Mouse (Mus musculus) forebrain, embryonic 14.5 days (tissue): ENCODE data around the gene Ano6. TPM values are rescaled to one million over a fixed set of nuclear protein-coding genes. Genes with fewer than 3 reads are reported as not detected.
A peak's percentile ranks its signal among the peaks of the same experiment; 100 is the strongest.

Source experiments
- ATAC-seq: fragments of 200-750 bp; cut with Nextera tagmentation; 2 replicates; pipeline ENCODE4 v1.8.0; 2017; ENCODE audit warnings: mild to moderate bottlenecking, moderate library complexity
- DNase-seq: peaks from one replicate; pipeline ENCODE4 v3.0.0-alpha.2; 2015; ENCODE audit warnings: low spot score
- H3K27ac ChIP-seq: fragments of 300-500 bp; sonication (generic); 2 replicates; pipeline ENCODE4 v1.5.1; 2014; ENCODE audit warnings: low read depth, mild to moderate bottlenecking, control low read depth, low read length, moderate library complexity
- H3K27me3 ChIP-seq: fragments of 300-500 bp; sonication (generic); replicated peaks from 2 replicates; pipeline ENCODE4 v1.6.1; 2014; ENCODE audit warnings: low read length, control low read depth, mixed read lengths; ENCODE audit not compliant: control insufficient read depth, insufficient read depth
- H3K36me3 ChIP-seq: fragments of 300-500 bp; sonication (generic); 2 replicates; pipeline ENCODE4 v1.6.1; 2014; ENCODE audit warnings: low read length, control low read depth; ENCODE audit not compliant: control insufficient read depth, insufficient read depth
- H3K4me1 ChIP-seq: fragments of 300-500 bp; sonication (generic); 2 replicates; pipeline ENCODE4 v1.6.1; 2014; ENCODE audit warnings: antibody characterized with exemption, low read length, control low read depth; ENCODE audit not compliant: control insufficient read depth, insufficient read depth
- H3K4me2 ChIP-seq: fragments of 300-500 bp; sonication (generic); 2 replicates; pipeline ENCODE4 v1.6.1; 2014; ENCODE audit warnings: mild to moderate bottlenecking, control low read depth, low read length
- H3K4me3 ChIP-seq: fragments of 300-500 bp; sonication (generic); 2 replicates; pipeline ENCODE4 v1.5.1; 2014; ENCODE audit warnings: low read depth, low read length, control low read depth
- H3K9ac ChIP-seq: fragments of 300-500 bp; sonication (generic); 2 replicates; pipeline ENCODE4 v1.6.1; 2014; ENCODE audit warnings: mild to moderate bottlenecking, low read length, control low read depth, moderate library complexity
- H3K9me3 ChIP-seq: fragments of 300-500 bp; sonication (generic); replicated peaks from 2 replicates; pipeline ENCODE4 v1.6.1; 2016; ENCODE audit warnings: low read length, control low read depth, mixed read lengths; ENCODE audit not compliant: control insufficient read depth
- WGBS: fragments of 180-500 bp; shearing (Covaris S2); extraction: QIAGEN DNeasy Blood & Tissue Kit; methylation state at CpG from one replicate; pipeline ENCODE4 v1.1.7; 2014; 5-methylcytosine and 5-hydroxymethylcytosine counted together
- polyA plus RNA-seq: library from polyadenylated mRNA; unstranded; fragments of >200 nt; fragmentation: Nextera tagmentation; extraction: Ambion mirVana; gene quantifications from 2 replicates; pipeline ENCODE4 v1.2.1, GENCODE M21; 2014

The Ano6 gene
- 14.6 and 20.1 TPM in 2 replicates for polyA plus RNA-seq

DNA sequence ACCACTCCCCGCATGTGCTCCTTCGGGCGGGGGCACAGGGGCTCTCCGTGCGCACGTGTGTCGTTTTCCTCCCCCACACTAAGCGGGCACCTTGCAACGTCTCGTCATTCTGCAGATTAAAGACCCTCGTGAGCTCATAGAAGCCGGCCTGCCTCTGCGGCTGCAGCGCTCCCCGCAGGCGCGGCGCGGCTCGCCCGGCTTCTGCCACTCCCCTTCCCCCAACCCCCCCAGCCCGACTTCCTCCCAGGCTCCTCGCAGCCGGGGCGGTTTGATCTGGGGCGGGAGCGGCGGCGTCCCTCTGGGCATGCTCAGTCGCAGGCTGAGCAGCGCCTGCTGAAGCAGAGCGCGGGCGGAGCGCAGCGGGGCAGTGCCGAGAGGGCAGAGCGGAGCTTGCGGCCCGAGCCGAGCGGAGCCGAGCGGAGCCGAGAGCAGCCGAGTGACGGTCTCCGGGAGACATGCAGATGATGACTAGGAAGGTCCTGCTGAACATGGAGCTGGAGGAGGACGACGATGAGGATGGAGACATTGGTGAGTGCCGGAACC is at the start of gene Ano6:
Gene Ano6 (plus strand): TSS at position 315 of the 543 bp plus-strand sequence.
- H3K36me3 ChIP-seq = no peaks in the 10 kb centered on the region
- peak within 1 kb of the TSS; percentile 72 for H3K27ac ChIP-seq
- H3K9ac ChIP-seq = peak within 1 kb of the TSS; percentile 92
- ATAC-seq (peak; percentile 97), DNase-seq (peak; percentile 97)
- peak within 1 kb of the TSS; percentile 74 for H3K4me2 ChIP-seq
- H3K4me3 ChIP-seq = peak within 1 kb of the TSS; percentile 80
- H3K9me3 ChIP-seq = no peaks in the 10 kb centered on the region
- WGBS = under 1% methylated on average over 51 of the region's 51 CpGs
- H3K4me1 ChIP-seq = peaks cover 14% of the 10 kb centered on the region; the same call in 1 of the 2 replicates
- no peaks in the 10 kb centered on the region for H3K27me3 ChIP-seq

GRCm38 (mm10) chr15:95742955-95743354 is 47.7 kb upstream of the Ano6 start:
- no peak overlapping the region for H3K4me2 ChIP-seq
- H3K27me3 ChIP-seq = no peaks in the 10 kb centered on the region
- H3K36me3 ChIP-seq = no peaks in the 10 kb centered on the region
- H3K9me3 ChIP-seq = no peaks in the 10 kb centered on the region
- no peak for DNase-seq
- no peak overlapping the region for H3K27ac ChIP-seq
- no peak overlapping the region for H3K4me3 ChIP-seq
- ATAC-seq = no peak
- WGBS = 90% methylated on average over 6 of the region's 6 CpGs
- H3K9ac ChIP-seq = no peak overlapping the region
- H3K4me1 ChIP-seq = 0 out of 2 replicates have a peak, but pooled peaks cover 4% of the 10 kb centered on the region

GRCm38 (mm10) chr15:95743856-95744255 is 46.8 kb upstream of the Ano6 start:
- Histone ChIP-seq H3K4me1 (0 out of 2 replicates have a peak, but pooled peaks cover 4% of the 10 kb centered on the region), H3K27me3 (no peaks in the 10 kb centered on the region), H3K9me3 (no peaks in the 10 kb centered on the region), H3K9ac (no peak overlapping the region), H3K36me3 (no peaks in the 10 kb centered on the region), H3K4me2 (no peak overlapping the region), H3K27ac (no peak overlapping the region), H3K4me3 (no peak overlapping the region)
- 69% methylated on average over 2 of the region's 2 CpGs for WGBS
- no peak for ATAC-seq
- DNase-seq = no peak

DNA sequence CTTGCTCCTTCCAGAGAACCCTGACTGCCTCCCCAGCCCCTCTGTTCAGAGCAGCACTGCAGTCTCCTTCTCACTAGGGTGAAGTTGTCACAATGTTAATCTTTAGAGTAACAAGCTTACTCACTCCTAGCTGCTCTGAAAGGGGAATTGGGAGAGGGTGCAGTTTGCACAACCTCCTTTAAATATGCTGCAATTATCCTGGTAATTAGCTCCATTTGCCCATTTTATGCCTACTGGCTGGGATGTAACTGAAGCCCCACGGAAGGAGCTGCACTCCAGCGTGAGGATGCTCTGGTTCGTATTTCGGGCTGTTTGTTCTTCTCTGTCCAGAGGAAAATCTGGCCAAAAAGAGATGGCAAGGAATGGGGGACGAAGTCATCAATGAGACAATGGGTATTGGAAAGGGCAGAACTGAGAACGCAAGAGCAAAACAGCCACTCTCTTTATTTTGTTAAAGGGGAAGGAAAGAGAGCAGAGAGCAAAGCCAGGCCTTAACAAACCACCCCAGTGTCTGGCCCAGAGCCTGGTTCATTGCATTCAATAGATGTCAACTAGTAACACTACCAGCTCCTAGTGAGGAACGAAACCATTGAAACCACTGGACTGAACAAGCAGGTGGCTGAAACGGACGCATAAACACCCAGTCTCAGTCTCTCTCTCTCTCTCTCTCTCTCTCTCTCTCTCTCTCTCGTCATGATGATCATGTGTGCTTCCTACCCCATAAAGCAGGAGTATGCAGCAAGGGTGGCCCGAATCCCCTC is 45.1 kb upstream of the Ano6 start:
- no peaks in the 10 kb centered on the region for H3K9me3 ChIP-seq
- 42% methylated on average over 11 of the region's 11 CpGs for WGBS
- no peaks in the 10 kb centered on the region for H3K36me3 ChIP-seq
- peak; percentile 34; the same call in 1 of the 2 replicates for ATAC-seq
- H3K4me3 ChIP-seq = no peak overlapping the region
- H3K4me1 ChIP-seq = 0 out of 2 replicates have a peak, but pooled peaks cover 4% of the 10 kb centered on the region
- no peaks in the 10 kb centered on the region for H3K27me3 ChIP-seq
- H3K9ac ChIP-seq = no peak overlapping the region
- peak overlapping the region; percentile 27; the same call in 1 of the 2 replicates for H3K27ac ChIP-seq
- peak; percentile 66 for DNase-seq
- no peak overlapping the region for H3K4me2 ChIP-seq

GRCm38 (mm10) chr15:95746513-95746912 is 44.1 kb upstream of the Ano6 start:
- no peaks in the 10 kb centered on the region for H3K9me3 ChIP-seq
- H3K4me2 ChIP-seq = no peak overlapping the region
- 0 out of 2 replicates have a peak, but pooled peaks cover 4% of the 10 kb centered on the region for H3K4me1 ChIP-seq
- H3K27ac ChIP-seq = no peak overlapping the region
- H3K36me3 ChIP-seq = no peaks in the 10 kb centered on the region
- no peak for DNase-seq
- 84% methylated on average over 5 of the region's 5 CpGs for whole genome bisulfite sequencing
- H3K4me3 ChIP-seq = no peak overlapping the region
- no peak overlapping the region for H3K9ac ChIP-seq
- ATAC-seq = no peak
- no peaks in the 10 kb centered on the region for H3K27me3 ChIP-seq

DNA sequence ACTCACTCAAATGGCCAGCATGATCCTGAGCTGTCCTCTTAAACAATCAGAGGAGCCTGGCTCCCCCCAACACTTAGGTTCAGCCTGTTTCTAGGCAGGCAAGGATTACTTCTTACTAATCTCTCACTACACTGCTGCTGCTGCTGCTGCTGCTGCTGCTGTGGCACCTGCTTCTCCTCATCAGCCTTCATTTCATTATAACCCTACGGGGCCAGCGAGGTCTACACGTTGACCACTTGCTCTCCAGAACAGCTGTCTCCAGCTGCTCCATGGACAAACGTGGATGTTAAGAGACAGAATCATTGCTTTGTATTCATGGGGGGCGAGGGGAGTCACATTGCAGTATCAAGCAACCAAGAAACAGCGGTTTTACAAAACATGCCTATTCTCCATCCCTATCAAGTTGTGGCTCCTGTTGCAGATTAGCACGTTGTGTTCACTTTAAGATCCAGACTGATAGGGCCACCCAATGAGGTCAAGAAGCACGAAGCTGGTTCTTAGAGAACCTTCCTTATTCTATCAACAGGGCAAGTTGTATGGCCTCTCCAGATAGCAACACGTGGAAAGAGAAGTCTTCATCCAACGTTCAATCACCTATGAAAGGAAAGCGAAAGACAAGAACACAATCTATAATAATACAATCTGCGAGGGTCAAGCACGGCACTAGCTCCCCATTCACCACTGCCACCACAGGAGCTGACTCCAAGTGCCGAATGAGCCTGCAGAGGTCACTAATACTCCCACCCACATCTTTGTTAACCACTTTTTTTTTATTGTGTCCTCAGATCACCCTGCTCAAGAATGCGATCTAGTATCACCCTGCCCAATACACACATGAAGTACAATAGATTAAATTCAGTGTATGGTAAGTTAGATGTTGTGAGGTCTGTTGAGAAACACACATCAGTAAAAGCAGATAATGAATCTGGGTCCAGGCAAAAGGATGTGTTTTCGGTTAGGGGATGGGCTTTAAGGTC is 43.4 kb upstream of the Ano6 start:
- H3K27ac ChIP-seq = no peak overlapping the region
- no peak for DNase-seq
- H3K4me2 ChIP-seq = no peak overlapping the region
- H3K4me1 ChIP-seq = 0 out of 2 replicates have a peak, but pooled peaks cover 4% of the 10 kb centered on the region
- no peak for ATAC-seq
- H3K36me3 ChIP-seq = no peaks in the 10 kb centered on the region
- 86% methylated on average over 16 of the region's 16 CpGs for WGBS
- no peaks in the 10 kb centered on the region for H3K9me3 ChIP-seq
- no peak overlapping the region for H3K9ac ChIP-seq
- no peak overlapping the region for H3K4me3 ChIP-seq
- no peaks in the 10 kb centered on the region for H3K27me3 ChIP-seq

DNA sequence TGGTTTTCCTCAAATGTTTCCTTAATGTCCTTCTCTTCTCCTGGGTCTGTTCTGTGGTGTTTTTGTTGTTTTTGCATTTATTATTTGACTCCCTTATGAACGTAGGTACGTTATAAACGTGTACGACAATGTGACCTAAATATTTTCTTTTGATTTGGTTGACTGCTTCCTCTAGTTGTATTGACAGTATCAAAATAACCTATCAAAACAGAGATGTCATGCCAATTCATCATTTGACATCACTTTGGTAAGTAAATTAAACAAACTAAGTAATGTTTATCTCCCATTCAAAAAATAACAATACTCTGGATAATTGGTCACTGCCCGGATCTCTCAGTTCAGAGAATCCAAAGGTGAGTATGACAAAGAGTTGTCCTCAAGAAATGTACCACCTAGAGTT is 41.4 kb upstream of the Ano6 start:
- no peak overlapping the region for H3K27ac ChIP-seq
- 0 out of 2 replicates have a peak, but pooled peaks cover 4% of the 10 kb centered on the region for H3K4me1 ChIP-seq
- ATAC-seq (no peak), DNase-seq (no peak)
- no peak overlapping the region for H3K4me2 ChIP-seq
- no peaks in the 10 kb centered on the region for H3K27me3 ChIP-seq
- no peaks in the 10 kb centered on the region for H3K36me3 ChIP-seq
- 89% methylated on average over 5 of the region's 5 CpGs for WGBS
- H3K4me3 ChIP-seq = no peak overlapping the region
- H3K9me3 ChIP-seq = no peaks in the 10 kb centered on the region
- H3K9ac ChIP-seq = no peak overlapping the region

DNA sequence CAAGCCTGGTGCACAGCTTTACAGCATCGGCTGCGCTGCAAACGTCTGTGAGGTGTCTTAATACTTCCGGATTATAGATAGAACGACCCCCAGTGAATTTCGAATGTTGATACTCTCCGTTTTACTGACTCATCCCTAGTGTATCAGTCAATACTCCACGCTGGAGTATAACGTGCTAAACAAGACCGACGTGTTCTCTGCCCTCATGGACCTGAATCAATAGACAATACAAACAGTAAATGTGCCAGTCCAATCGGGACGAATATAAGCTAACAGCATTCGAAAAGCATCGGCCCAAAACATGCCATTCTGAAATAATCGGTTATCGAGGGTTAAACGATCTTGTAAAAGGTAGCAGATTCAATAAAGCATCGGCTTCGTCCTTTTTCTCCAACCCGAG is 40.6 kb upstream of the Ano6 start:
- H3K36me3 ChIP-seq = no peaks in the 10 kb centered on the region
- H3K27me3 ChIP-seq = no peaks in the 10 kb centered on the region
- 95% methylated on average over 21 of the region's 21 CpGs for WGBS
- H3K9me3 ChIP-seq = no peaks in the 10 kb centered on the region
- ATAC-seq = no peak
- H3K27ac ChIP-seq = no peak overlapping the region
- no peak for DNase-seq
- H3K4me1 ChIP-seq = 0 out of 2 replicates have a peak, but pooled peaks cover 4% of the 10 kb centered on the region
- H3K4me3 ChIP-seq = no peak overlapping the region
- H3K9ac ChIP-seq = no peak overlapping the region
- H3K4me2 ChIP-seq = no peak overlapping the region
